Mouse (Mus musculus): ENCODE measurements around the gene Igfbp4. TPM values are rescaled to one million over a fixed set of nuclear protein-coding genes. Genes with fewer than 3 reads are reported as not detected.

Gene Igfbp4
- 630 and 848 TPM in 2 replicates for polyA plus RNA-seq (2012; rRNA removed; ENCODE audit: low replicate concordance)

DNA sequence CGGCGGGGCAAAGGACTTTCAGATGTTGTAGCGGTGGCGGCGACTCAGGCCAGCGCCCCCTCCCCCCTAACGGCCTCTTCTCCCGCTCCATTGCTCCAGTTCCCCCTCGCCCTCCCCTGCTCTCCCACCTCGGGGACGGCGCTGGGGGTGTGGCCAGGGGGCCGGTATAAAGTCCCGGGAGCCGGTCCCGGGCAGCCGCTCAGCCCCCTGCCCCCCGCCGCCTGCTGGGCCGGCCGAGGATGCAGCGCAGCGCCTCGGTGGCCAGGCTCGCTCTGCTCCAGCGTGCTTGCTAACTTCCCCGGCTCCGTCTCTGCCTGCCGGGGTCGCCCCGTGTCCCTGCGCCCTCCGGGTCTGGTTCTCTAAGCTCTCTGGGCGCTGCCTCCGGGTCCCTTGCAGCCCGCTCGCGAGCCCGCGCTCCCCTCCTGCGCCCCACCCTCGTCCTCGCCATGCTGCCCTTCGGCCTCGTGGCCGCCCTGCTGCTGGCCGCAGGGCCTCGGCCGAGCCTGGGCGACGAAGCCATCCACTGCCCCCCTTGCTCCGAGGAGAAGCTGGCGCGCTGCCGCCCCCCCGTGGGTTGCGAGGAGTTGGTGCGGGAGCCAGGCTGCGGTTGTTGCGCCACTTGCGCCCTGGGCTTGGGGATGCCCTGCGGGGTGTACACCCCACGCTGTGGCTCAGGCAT, at the start of gene Igfbp4:
Igfbp4 (plus strand) TSS at position 194 of the 679 bp plus-strand sequence.

GRCm38 (mm10) chr11:99023500-99024467, 17.3 kb upstream of the Igfbp4 start, which contains the start of gene Top2a:
TSS of gene Top2a (minus strand) at chr11:99024189.

GRCm38 (mm10) chr11:99089077-99089601, 48.1 kb downstream of the Igfbp4 start, which contains the start of gene Tns4:
TSS of gene Tns4 (minus strand) at chr11:99089306.

Other genes with a start within 250 kb of the Igfbp4 start
- 38.4 and 55.7 TPM in 2 replicates for gene Msl1, start 245.7 kb upstream of the Igfbp4 start, polyA plus RNA-seq (2012; rRNA removed; ENCODE audit: low replicate concordance)
- gene Casc3, start 236.3 kb upstream of the Igfbp4 start, polyA plus RNA-seq (2012; rRNA removed; ENCODE audit: low replicate concordance): 37.2 and 39.8 TPM in 2 replicates
- gene Rapgefl1, start 204.5 kb upstream of the Igfbp4 start, polyA plus RNA-seq (2012; rRNA removed; ENCODE audit: low replicate concordance): 11.6 and 16.3 TPM in 2 replicates
- gene Wipf2, start 177.6 kb upstream of the Igfbp4 start, polyA plus RNA-seq (2012; rRNA removed; ENCODE audit: low replicate concordance): 10.4 and 20.9 TPM in 2 replicates
- gene Cdc6, start 133.4 kb upstream of the Igfbp4 start, polyA plus RNA-seq (2012; rRNA removed; ENCODE audit: low replicate concordance): 0.30 and 0.56 TPM in 2 replicates
- 29.7 and 75.4 TPM in 2 replicates for gene Rara, start 113.4 kb upstream of the Igfbp4 start, polyA plus RNA-seq (2012; rRNA removed; ENCODE audit: low replicate concordance)
- 0.14 and 1.6 TPM in 2 replicates for gene Gjd3, start 58.2 kb upstream of the Igfbp4 start, polyA plus RNA-seq (2012; rRNA removed; ENCODE audit: low replicate concordance)
- 1.7 and 2.0 TPM in 2 replicates for gene Top2a, start 17.1 kb upstream of the Igfbp4 start, polyA plus RNA-seq (2012; rRNA removed; ENCODE audit: low replicate concordance)
- gene Tns4, start 48.1 kb downstream of the Igfbp4 start, polyA plus RNA-seq (2012; rRNA removed; ENCODE audit: low replicate concordance): 8.4 and 12.1 TPM in 2 replicates
- 92.7 and 174 TPM in 2 replicates for gene Ccr7, start 113.8 kb downstream of the Igfbp4 start, polyA plus RNA-seq (2012; rRNA removed; ENCODE audit: low replicate concordance)
- 14.3 and 17.3 TPM in 2 replicates for gene Smarce1, start 189.8 kb downstream of the Igfbp4 start, polyA plus RNA-seq (2012; rRNA removed; ENCODE audit: low replicate concordance)
- 0.32 and 0.82 TPM in 2 replicates for gene Krt222, start 202.8 kb downstream of the Igfbp4 start, polyA plus RNA-seq (2012; rRNA removed; ENCODE audit: low replicate concordance)
- 0.17 TPM in 1 of 2 replicates, not detected in the other for gene Krt24, start 244.0 kb downstream of the Igfbp4 start, polyA plus RNA-seq (2012; rRNA removed; ENCODE audit: low replicate concordance)